Mouse (Mus musculus) liver, postnatal 0 days (tissue): ENCODE data around the gene Sf1. TPM values are rescaled to one million over a fixed set of nuclear protein-coding genes. Genes with fewer than 3 reads are reported as not detected.

Source experiments
- ATAC-seq: fragments of 200-750 bp; cut with Nextera tagmentation; 2 replicates; pipeline ENCODE4 v1.8.0; 2017; ENCODE audit warnings: mild to moderate bottlenecking, moderate library complexity
- DNase-seq: peaks from one replicate; pipeline ENCODE4 v3.0.0-alpha.2; 2016
- H3K27ac ChIP-seq: fragments of 300-500 bp; sonication (generic); 2 replicates; pipeline ENCODE4 v1.5.1; 2014; ENCODE audit warnings: antibody characterized with exemption, moderate library complexity, mild to moderate bottlenecking, low read depth
- H3K27me3 ChIP-seq: fragments of 300-500 bp; sonication (generic); 2 replicates; pipeline ENCODE4 v1.6.1; 2014; ENCODE audit warnings: low read length, control low read depth, mixed read lengths; ENCODE audit not compliant: insufficient read depth
- H3K36me3 ChIP-seq: fragments of 300-500 bp; sonication (generic); replicated peaks from 2 replicates; pipeline ENCODE4 v1.6.1; 2014; ENCODE audit warnings: mild to moderate bottlenecking, control low read depth, low read length, moderate library complexity, mixed read lengths; ENCODE audit not compliant: insufficient read depth
- H3K4me1 ChIP-seq: fragments of 300-500 bp; sonication (generic); 2 replicates; pipeline ENCODE4 v1.6.1; 2014; ENCODE audit warnings: antibody characterized with exemption, mild to moderate bottlenecking, control low read depth; ENCODE audit not compliant: insufficient read depth
- H3K4me2 ChIP-seq: fragments of 300-500 bp; sonication (generic); 2 replicates; pipeline ENCODE4 v1.6.1; 2014; ENCODE audit warnings: low read depth, mild to moderate bottlenecking, low read length, moderate library complexity, mixed read lengths
- H3K4me3 ChIP-seq: fragments of 300-500 bp; sonication (generic); 2 replicates; pipeline ENCODE4 v1.5.1; 2014; ENCODE audit warnings: low read depth, low read length
- H3K9ac ChIP-seq: fragments of 300-500 bp; sonication (generic); replicated peaks from 2 replicates; pipeline ENCODE4 v1.6.1; 2014; ENCODE audit warnings: mild to moderate bottlenecking, moderate library complexity
- H3K9me3 ChIP-seq: fragments of 300-500 bp; sonication (generic); 2 replicates; pipeline ENCODE4 v1.6.1; 2016; ENCODE audit warnings: mild to moderate bottlenecking, control low read depth, low read length, mixed read lengths
- CTCF ChIP-seq: sonication (generic); IDR thresholded peaks from 2 replicates; pipeline ENCODE4 v1.5.1; 2016; ENCODE audit warnings: antibody characterized with exemption, low read depth
- EP300 ChIP-seq: IDR thresholded peaks from 2 replicates; pipeline ENCODE4 v1.6.1; 2016; ENCODE audit warnings: antibody characterized with exemption, low read depth, mild to moderate bottlenecking
- WGBS: fragments of 180-500 bp; shearing (Covaris S2); extraction: QIAGEN DNeasy Blood & Tissue Kit; methylation state at CpG from one replicate; pipeline ENCODE4 v1.1.7; 2014; ENCODE audit not compliant: insufficient replicate concordance; 5-methylcytosine and 5-hydroxymethylcytosine counted together
- microRNA-seq: library from miRNA; unstranded; fragments of <30 nt; microRNA quantifications from one replicate; pipeline ENCODE4, GENCODE M21; 2016
- polyA plus RNA-seq: library from polyadenylated mRNA; unstranded; fragments of >200 nt; fragmentation: Nextera tagmentation; extraction: Ambion mirVana; gene quantifications from 2 replicates; pipeline ENCODE4 v1.2.1, GENCODE M21; 2015

Sf1 gene
- polyA plus RNA-seq, 1 experiment from 2014 or later, result 35.7 TPM

DNA sequence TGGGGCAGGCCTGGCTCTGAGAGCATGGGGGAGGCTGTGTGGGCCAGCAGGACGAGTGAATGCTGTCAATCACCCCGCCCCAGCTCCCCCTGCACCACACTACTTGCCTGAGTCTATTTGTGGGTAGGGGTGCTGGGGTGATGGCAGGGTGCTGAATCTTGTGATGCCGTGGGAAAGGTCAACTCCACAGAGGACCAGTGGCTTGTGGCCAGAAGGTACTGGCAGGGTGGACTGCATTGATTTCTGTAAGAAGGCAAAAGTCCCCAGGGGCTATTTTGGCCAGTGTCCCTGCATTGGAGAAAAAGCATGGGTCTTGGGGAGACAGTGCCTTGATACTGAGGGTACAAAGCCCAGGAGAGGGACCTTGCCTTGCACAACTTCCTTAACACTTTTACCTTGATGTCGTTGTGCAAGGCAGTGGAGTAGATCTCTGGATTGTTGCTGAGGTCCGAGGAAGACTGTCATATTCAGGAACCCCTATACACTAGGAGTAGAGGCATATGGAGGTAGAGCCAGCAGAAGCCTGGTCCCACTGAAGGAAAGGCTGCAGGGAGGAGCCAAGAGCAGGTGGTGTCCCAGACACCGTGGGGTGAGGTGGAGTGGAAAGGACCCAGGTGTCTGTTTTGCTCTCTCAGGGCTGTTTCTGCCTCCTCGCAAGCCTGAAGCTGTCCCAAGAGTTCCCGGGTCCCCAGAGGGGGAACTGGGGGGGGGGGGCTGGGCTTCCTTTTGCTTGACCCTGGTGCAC is 60.8 kb downstream of the Sf1 start:
- Histone ChIP-seq H3K9me3 (no peaks in the 10 kb centered on the region), H3K27ac (no peak overlapping the region), H3K27me3 (peaks cover 75% of the 10 kb centered on the region), H3K4me3 (no peak overlapping the region), H3K36me3 (no peaks in the 10 kb centered on the region), H3K4me2 (no peak overlapping the region), H3K9ac (no peak overlapping the region), H3K4me1 (peaks cover 11% of the 10 kb centered on the region)
- no peak for TF ChIP-seq EP300
- TF ChIP-seq CTCF, result no peak
- no peak for DNase-seq
- ATAC-seq, result no peak
- 56% methylated on average over 8 of the region's 8 CpGs for WGBS

DNA sequence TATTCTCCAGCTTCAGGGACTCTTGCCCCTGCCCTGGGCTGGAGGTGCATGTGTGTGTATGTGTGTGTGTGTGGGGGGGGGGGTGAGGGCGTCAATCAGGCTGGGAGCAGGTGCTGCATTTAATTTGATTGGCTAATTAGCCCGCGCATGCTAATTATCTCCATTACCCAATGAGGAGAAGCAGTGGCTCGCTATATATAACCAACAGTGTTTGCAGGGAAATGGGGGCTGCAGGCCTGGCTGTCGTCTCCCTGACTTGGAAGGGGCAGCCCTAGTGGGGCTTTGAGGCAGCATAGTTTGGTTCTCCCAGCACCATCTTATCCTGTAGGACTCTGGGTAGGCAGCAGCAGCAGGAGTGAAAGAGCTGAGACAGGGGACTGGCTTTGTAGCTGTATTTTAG is 62.1 kb downstream of the Sf1 start:
- Histone ChIP-seq H3K27me3 (peaks cover 77% of the 10 kb centered on the region), H3K9ac (no peak overlapping the region), H3K4me2 (no peak overlapping the region), H3K4me3 (no peak overlapping the region), H3K4me1 (peaks cover 11% of the 10 kb centered on the region), H3K27ac (no peak overlapping the region), H3K36me3 (no peaks in the 10 kb centered on the region), H3K9me3 (no peaks in the 10 kb centered on the region)
- WGBS, result 47% methylated on average over 5 of the region's 5 CpGs
- TF ChIP-seq CTCF, result no peak
- no peak for TF ChIP-seq EP300
- no peak for DNase-seq
- no peak for ATAC-seq

DNA sequence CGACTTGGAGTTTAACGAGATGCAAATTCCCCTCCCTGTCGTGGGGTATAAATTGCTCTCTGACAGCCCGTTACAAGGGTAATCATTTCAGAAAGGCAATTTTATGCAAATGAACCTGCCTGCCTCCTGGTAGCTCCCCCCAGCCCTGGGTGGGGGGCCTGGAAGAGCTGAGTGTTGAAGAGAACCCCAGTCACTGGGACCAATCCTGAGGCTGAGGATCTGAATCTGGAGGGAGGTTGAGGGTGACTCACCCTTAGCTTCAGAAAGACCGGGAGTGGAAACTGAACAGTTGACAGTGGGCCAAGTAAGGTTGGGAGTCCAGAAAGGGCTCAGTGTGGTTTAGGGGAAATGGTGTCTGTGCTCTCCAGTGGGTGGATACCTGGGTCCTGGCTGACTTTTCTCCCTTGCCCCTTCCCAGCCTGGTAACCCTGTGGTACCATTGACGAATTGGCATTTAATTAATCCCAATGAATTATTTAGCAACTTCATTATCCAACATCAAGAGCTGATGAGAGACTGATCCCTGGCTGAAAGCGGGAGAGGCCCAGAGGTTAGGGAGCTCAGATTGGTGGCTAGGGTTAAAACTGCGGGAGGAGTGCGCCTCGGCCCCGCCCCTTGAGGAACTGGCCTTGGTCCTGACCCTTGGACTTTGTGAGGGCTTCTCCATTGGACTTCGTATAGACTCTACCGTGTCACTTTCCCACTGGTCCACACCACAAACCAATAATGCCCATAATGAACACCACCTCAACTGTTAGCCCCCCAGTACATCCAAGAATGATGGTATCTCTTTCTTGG is 63.4 kb downstream of the Sf1 start:
- Histone ChIP-seq H3K4me2 (no peak overlapping the region), H3K9me3 (no peaks in the 10 kb centered on the region), H3K9ac (no peak overlapping the region), H3K4me1 (peaks cover 11% of the 10 kb centered on the region), H3K4me3 (no peak overlapping the region), H3K27me3 (peaks cover 74% of the 10 kb centered on the region), H3K27ac (no peak overlapping the region), H3K36me3 (no peaks in the 10 kb centered on the region)
- TF ChIP-seq EP300 (no peak), CTCF (no peak)
- DNase-seq, result peak; percentile 71
- whole genome bisulfite sequencing, result 19% methylated on average over 13 of the region's 13 CpGs
- no peak for ATAC-seq

Small RNAs within 50 kb of the gene (microRNA-seq; reads per million reads assigned to microRNA genes)
- gene Mir6989, result not detected

Other genes starting within 250 kb of the Sf1 start
- 15.0 and 15.6 TPM in 2 replicates for gene Sac3d1, start 245.0 kb upstream of the Sf1 start, polyA plus RNA-seq
- gene Snx15, start 235.4 kb upstream of the Sf1 start, polyA plus RNA-seq, result 38.6 and 41.6 TPM in 2 replicates
- gene Batf2, start 222.7 kb upstream of the Sf1 start, polyA plus RNA-seq, result 0.59 and 1.1 TPM in 2 replicates
- 16.7 and 20.5 TPM in 2 replicates for gene Arl2, start 222.1 kb upstream of the Sf1 start, polyA plus RNA-seq
- gene Majin, start 179.3 kb upstream of the Sf1 start, polyA plus RNA-seq, result not detected in 2 replicates
- gene Gpha2, start 137.3 kb upstream of the Sf1 start, polyA plus RNA-seq, result not detected in 2 replicates
- 3.2 and 3.8 TPM in 2 replicates for gene Ppp2r5b, start 127.8 kb upstream of the Sf1 start, polyA plus RNA-seq
- gene Atg2a, start 122.0 kb upstream of the Sf1 start, polyA plus RNA-seq, result 3.4 and 3.8 TPM in 2 replicates
- 36.4 and 36.9 TPM in 2 replicates for gene Ehd1, start 87.0 kb upstream of the Sf1 start, polyA plus RNA-seq
- gene Cdc42bpg, start 57.2 kb upstream of the Sf1 start, polyA plus RNA-seq, result 0.27 and 0.35 TPM in 2 replicates
- gene Men1, start 28.7 kb upstream of the Sf1 start, polyA plus RNA-seq, result 10.0 and 11.1 TPM in 2 replicates
- 5.6 and 5.7 TPM in 2 replicates for gene Map4k2, start 22.6 kb upstream of the Sf1 start, polyA plus RNA-seq
- 2.5 and 8.9 TPM in 2 replicates for gene Pygm, start 20.7 kb downstream of the Sf1 start, polyA plus RNA-seq
- gene Rasgrp2, start 35.6 kb downstream of the Sf1 start, polyA plus RNA-seq, result 90.7 and 93.5 TPM in 2 replicates
- gene Nrxn2, start 55.0 kb downstream of the Sf1 start, polyA plus RNA-seq, result 0.96 and 0.97 TPM in 2 replicates
- gene Slc22a12, start 179.3 kb downstream of the Sf1 start, polyA plus RNA-seq, result not detected in 2 replicates